Mouse (Mus musculus): Measurements from ENCODE around the gene Bace1. TPM values are rescaled to one million over a fixed set of nuclear protein-coding genes. Genes with fewer than 3 reads are reported as not detected.

Gene Bace1
- polyA plus RNA-seq, 1 experiment, result 60.0 TPM

DNA sequence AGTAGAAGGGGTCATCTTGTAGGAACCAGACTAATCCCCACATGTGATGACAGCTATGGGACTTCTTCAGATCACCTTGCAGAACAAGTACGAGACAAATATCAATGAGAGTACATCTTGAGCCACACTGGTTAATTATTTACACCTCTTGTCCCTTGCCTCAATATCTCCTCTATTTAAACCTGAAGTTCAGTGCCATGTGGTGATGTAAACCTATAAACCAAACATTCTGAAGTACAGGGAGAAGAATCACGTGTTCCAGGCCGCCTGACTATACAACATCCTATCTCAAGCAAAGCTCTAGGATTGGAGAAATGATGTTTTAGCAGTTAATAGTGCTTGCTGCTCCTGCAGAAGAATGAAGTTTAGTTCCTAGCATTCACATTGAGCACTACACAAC is 31.9 kb downstream of the Bace1 start:
- TF ChIP-seq POLR2A (IDR thresholded peaks at IDR 0.05; ENCODE audit: low read depth, low read length) (no peak), CTCF (IDR thresholded peaks at IDR 0.05; ENCODE audit: borderline replicate concordance, insufficient read depth, low read length) (no peak)
- Histone ChIP-seq H3K4me3 (ENCODE audit: insufficient read depth, low read length) (no peak overlapping the region), H3K27ac (ENCODE audit: insufficient read depth, low read length) (no peak overlapping the region)

DNA sequence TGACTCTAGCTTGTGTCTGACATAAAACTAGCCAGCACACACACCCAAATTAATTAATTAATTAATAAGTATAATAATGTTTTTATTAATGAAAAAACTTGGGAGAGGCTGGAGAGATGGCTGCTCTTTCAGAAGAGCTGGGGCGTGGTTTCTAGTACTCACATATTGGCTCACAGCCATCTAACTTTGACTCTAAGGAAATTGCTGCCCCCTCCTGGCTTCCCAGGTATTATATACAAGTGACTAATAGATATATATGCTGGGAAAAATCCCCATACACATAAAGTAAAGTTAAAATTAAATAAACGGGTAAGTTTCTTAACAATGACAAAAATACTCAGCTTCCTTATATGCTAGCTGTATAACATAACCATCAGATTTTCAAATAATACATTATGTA is 39.5 kb downstream of the Bace1 start:
- TF ChIP-seq CTCF (IDR thresholded peaks at IDR 0.05; ENCODE audit: borderline replicate concordance, insufficient read depth, low read length), result no peak
- no peak for TF ChIP-seq POLR2A (IDR thresholded peaks at IDR 0.05; ENCODE audit: low read depth, low read length)

More for the DNA sequence above, 31.9 kb downstream of the Bace1 start:
- no peaks in the 10 kb centered on the region for H3K4me1 ChIP-seq (ENCODE audit: control insufficient read depth, insufficient read depth, low read length)

DNA sequence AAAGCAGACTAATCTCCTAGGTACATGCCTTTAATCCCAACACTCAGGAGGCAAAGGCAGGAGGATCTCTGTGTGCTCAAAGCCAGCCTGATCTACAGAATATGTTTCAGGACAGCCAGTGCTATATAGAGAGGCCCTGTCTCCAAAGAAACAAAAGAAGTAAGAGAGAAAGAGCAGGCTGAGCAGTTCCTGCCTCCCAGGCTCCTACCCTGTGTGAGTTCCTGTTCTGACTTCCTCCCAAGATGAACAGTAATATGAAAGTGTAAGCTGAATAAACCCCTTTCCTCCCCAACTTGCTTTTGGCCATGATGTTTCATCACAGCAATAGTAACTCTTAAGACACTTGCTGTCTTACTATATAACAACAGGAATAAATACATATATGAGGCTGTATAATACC is 55.3 kb downstream of the Bace1 start:
- no peak for TF ChIP-seq CTCF (IDR thresholded peaks at IDR 0.05; ENCODE audit: borderline replicate concordance, insufficient read depth, low read length)
- no peak for TF ChIP-seq POLR2A (IDR thresholded peaks at IDR 0.05; ENCODE audit: low read depth, low read length)
- Histone ChIP-seq H3K4me3 (ENCODE audit: insufficient read depth, low read length) (no peak overlapping the region), H3K4me1 (ENCODE audit: control insufficient read depth, insufficient read depth, low read length) (no peaks in the 10 kb centered on the region), H3K27ac (ENCODE audit: insufficient read depth, low read length) (no peak overlapping the region)

More for the DNA sequence above, 39.5 kb downstream of the Bace1 start:
- H3K4me3 ChIP-seq (ENCODE audit: insufficient read depth, low read length), result no peak overlapping the region
- peaks cover 7% of the 10 kb centered on the region for H3K4me1 ChIP-seq (ENCODE audit: control insufficient read depth, insufficient read depth, low read length)
- no peak overlapping the region for H3K27ac ChIP-seq (ENCODE audit: insufficient read depth, low read length)

DNA sequence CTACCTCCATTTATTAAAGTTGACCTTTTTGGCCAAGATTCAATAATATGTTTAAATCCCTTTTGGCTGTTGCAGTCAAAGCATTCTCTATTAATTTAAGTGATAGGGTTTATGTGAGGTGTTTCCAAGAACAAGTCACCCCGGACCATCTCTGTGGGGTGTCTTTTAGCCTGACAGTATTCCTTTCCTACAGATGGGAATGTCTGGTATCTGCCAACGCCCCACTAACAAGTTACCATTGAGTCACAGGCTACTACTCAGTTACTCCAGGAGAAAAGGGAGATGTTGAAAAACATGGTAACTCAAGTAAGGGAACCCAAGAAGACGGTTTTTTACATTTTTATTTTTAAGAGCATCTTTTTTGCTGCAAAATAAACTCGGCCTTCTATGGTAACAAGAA is 66.8 kb downstream of the Bace1 start:
- Histone ChIP-seq H3K4me3 (ENCODE audit: insufficient read depth, low read length) (peak overlapping the region; percentile 97), H3K4me1 (ENCODE audit: control insufficient read depth, insufficient read depth, low read length) (no peaks in the 10 kb centered on the region), H3K27ac (ENCODE audit: insufficient read depth, low read length) (peak overlapping the region; percentile 62; the same call in 1 of the 2 replicates)
- no peak for TF ChIP-seq CTCF (IDR thresholded peaks at IDR 0.05; ENCODE audit: borderline replicate concordance, insufficient read depth, low read length)
- TF ChIP-seq POLR2A (IDR thresholded peaks at IDR 0.05; ENCODE audit: low read depth, low read length), result no peak

DNA sequence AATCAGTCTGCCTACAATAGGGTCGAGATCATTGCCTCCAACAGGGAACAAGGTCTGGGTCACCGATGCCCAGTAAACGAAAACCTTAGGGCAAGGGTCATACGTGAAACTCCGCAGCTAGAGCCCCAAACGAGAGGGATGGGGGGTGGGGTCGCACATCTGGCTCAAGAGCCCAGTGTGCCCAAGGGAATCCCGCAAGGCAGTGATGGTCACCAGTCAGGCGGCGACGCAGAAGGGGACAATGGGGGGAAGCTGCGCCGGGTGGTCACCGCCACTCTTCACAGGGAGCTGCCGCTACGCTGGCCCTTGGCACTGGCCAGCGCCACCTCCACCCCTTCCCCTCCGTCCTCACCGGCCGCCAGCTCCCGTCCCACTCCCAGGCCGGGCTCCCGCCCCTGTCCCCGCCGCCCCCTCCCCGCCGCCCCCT is 67.4 kb downstream of the Bace1 start:
- TF ChIP-seq CTCF (IDR thresholded peaks at IDR 0.05; ENCODE audit: borderline replicate concordance, insufficient read depth, low read length), result no peak
- peak; percentile 26; the same call in 1 of the 2 replicates for TF ChIP-seq POLR2A (IDR thresholded peaks at IDR 0.05; ENCODE audit: low read depth, low read length)
- Histone ChIP-seq H3K27ac (ENCODE audit: insufficient read depth, low read length) (peak overlapping the region; percentile 62), H3K4me1 (ENCODE audit: control insufficient read depth, insufficient read depth, low read length) (no peaks in the 10 kb centered on the region), H3K4me3 (ENCODE audit: insufficient read depth, low read length) (peak overlapping the region; percentile 97)

DNA sequence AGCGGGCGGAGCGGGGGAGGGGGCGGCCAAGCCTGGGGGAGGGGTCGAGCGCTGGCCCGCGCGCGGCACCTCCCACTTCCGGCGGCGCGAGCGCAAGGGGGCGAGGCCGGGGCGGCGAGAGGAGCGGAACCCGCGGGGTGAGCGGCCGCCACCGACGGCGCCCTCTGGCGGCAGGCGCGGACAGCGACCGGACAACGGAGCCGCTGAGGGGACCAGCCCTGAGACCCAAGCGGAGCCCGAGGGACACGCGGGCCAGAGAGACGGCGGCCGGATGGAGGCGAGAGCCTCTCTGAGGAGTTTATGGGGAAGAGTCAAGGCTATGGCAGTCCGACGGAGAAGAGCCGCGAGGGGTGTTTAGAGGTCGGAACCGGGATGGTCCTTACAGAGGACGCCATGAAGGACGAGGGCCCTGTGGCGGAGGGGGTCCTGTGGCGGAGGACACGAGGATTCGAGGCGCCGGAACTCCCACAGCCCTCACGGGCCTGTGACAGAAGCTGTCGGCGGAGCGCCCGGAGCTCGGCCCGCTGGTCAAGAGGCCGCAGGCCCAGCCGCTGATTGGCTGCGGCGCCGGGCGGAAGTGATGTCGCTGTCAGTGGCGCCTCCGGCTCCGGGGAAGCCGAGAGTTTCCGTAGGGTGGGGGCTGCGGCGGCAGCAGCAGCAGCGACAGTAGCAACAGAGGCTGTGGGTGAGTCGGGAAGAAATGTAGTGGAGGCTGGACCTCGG is 68.1 kb downstream of the Bace1 start, which contains the start of the genes Pcsk7 and Rnf214:
TSS of gene Pcsk7 (plus strand) at position 143 of the 723 bp plus-strand sequence.
TSS of gene Rnf214 (minus strand) at position 557 of the 723 bp plus-strand sequence.
- TF ChIP-seq CTCF (IDR thresholded peaks at IDR 0.05; ENCODE audit: borderline replicate concordance, insufficient read depth, low read length) (peak; percentile 66), POLR2A (IDR thresholded peaks at IDR 0.05; ENCODE audit: low read depth, low read length) (peak; percentile 85)
- Histone ChIP-seq H3K27ac (ENCODE audit: insufficient read depth, low read length) (peak within 1 kb of the TSS; percentile 97), H3K4me1 (ENCODE audit: control insufficient read depth, insufficient read depth, low read length) (no peaks in the 10 kb centered on the region), H3K4me3 (ENCODE audit: insufficient read depth, low read length) (peak within 1 kb of the TSS; percentile 97)

DNA sequence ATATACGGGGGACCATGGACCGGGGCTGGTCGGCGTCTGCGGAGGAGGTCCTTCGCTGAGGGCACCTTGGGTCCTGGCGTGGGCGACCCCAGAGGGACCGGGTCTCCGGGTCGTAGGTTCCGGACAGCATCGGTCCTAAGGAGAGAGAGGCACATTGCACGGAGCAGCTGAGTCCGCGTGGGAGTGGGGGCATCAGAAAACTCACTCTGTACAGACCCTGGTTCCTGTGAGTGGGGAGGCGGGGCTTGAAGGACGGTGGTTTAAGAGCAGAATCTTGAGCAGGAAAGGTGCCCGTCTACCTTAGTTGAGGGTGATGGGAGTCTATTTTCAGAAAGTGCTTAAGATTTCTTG is 68.7 kb downstream of the Bace1 start:
- Histone ChIP-seq H3K4me1 (ENCODE audit: control insufficient read depth, insufficient read depth, low read length) (no peaks in the 10 kb centered on the region), H3K27ac (ENCODE audit: insufficient read depth, low read length) (peak overlapping the region; percentile 47), H3K4me3 (ENCODE audit: insufficient read depth, low read length) (peak overlapping the region; percentile 96)
- no peak for TF ChIP-seq POLR2A (IDR thresholded peaks at IDR 0.05; ENCODE audit: low read depth, low read length)
- no peak for TF ChIP-seq CTCF (IDR thresholded peaks at IDR 0.05; ENCODE audit: borderline replicate concordance, insufficient read depth, low read length)

DNA sequence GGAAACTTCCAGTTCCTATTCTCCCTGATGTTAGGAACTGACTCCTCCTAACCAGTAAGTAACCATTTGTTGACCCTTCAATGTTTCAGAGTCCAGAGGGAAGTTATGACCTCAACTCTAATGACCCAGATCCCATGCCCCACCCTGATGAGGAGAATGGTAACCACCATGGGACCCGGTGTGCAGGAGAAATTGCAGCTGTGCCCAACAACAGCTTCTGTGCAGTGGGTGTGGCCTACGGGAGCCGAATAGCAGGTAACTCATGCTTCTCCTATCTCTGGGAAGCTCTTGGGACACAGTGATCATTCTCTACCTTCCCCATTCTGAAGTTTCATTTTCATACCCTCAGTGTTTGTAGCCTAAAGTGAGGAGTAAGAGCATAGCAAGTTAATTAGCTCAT is 72.6 kb downstream of the Bace1 start:
- no peak overlapping the region for H3K27ac ChIP-seq (ENCODE audit: insufficient read depth, low read length)
- no peak for TF ChIP-seq CTCF (IDR thresholded peaks at IDR 0.05; ENCODE audit: borderline replicate concordance, insufficient read depth, low read length)
- no peak for TF ChIP-seq POLR2A (IDR thresholded peaks at IDR 0.05; ENCODE audit: low read depth, low read length)
- H3K4me1 ChIP-seq (ENCODE audit: control insufficient read depth, insufficient read depth, low read length), result no peaks in the 10 kb centered on the region
- H3K4me3 ChIP-seq (ENCODE audit: insufficient read depth, low read length), result no peak overlapping the region

DNA sequence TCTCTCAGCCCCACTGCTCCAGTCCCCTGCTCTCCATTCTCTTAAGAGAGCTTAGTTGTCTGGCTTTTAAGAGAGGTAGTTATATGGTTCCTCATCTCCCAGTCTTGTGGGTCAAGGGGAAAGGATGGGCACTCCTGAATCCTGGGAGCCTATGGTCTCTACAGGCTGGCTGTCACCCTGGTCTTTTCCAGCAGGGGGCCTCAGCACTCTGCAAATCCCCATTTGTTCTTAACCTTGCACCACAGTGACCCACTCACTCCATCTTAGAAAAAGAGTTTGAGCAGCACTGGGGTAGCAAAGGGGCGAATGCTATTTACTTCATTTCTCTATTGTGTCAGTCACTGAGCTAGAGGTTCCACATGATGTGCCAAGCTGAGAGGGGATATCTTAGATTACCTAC is 73.3 kb downstream of the Bace1 start:
- Histone ChIP-seq H3K4me3 (ENCODE audit: insufficient read depth, low read length) (no peak overlapping the region), H3K27ac (ENCODE audit: insufficient read depth, low read length) (no peak overlapping the region)
- TF ChIP-seq POLR2A (IDR thresholded peaks at IDR 0.05; ENCODE audit: low read depth, low read length) (no peak), CTCF (IDR thresholded peaks at IDR 0.05; ENCODE audit: borderline replicate concordance, insufficient read depth, low read length) (peak; percentile 22; the same call in 1 of the 2 replicates)

More for the DNA sequence above, 73.3 kb downstream of the Bace1 start:
- H3K4me1 ChIP-seq (ENCODE audit: control insufficient read depth, insufficient read depth, low read length), result no peaks in the 10 kb centered on the region

Other genes with a start within 250 kb of the Bace1 start
- gene Cep164, start 9.9 kb upstream of the Bace1 start, polyA plus RNA-seq (2011; ENCODE audit: insufficient read length, low read depth, missing spikeins), result 23.2 and 29.1 TPM in 2 replicates
- gene Pcsk7, start 67.9 kb downstream of the Bace1 start, polyA plus RNA-seq (2011; ENCODE audit: insufficient read length, low read depth, missing spikeins), result 19.6 and 24.0 TPM in 2 replicates
- gene Rnf214, start 68.3 kb downstream of the Bace1 start, polyA plus RNA-seq (2011; ENCODE audit: insufficient read length, low read depth, missing spikeins), result 39.7 and 43.6 TPM in 2 replicates
- gene Tagln, start 97.5 kb downstream of the Bace1 start, polyA plus RNA-seq (2011; ENCODE audit: insufficient read length, low read depth, missing spikeins), result 1,824 and 2,709 TPM in 2 replicates
- gene Sidt2, start 116.7 kb downstream of the Bace1 start, polyA plus RNA-seq (2011; ENCODE audit: insufficient read length, low read depth, missing spikeins), result 153 and 185 TPM in 2 replicates
- 179 and 182 TPM in 2 replicates for gene Pafah1b2, start 174.1 kb downstream of the Bace1 start, polyA plus RNA-seq (2011; ENCODE audit: insufficient read length, low read depth, missing spikeins)
- 37.7 and 41.1 TPM in 2 replicates for gene Sik3, start 174.2 kb downstream of the Bace1 start, polyA plus RNA-seq (2011; ENCODE audit: insufficient read length, low read depth, missing spikeins)